Mouse (Mus musculus): ENCODE data around the gene Atp5b. TPM values are rescaled to one million over a fixed set of nuclear protein-coding genes. Genes with fewer than 3 reads are reported as not detected.
A peak's percentile ranks its signal among the peaks of the same experiment; 100 is the strongest.
"Not testable (repeated sequence)": the region's sequence is repeated elsewhere in the genome, so short reads cannot be mapped to it uniquely, and the experiment has no call there.

The Atp5b gene
- polyA plus RNA-seq, 1 experiment: 1,632 TPM

DNA sequence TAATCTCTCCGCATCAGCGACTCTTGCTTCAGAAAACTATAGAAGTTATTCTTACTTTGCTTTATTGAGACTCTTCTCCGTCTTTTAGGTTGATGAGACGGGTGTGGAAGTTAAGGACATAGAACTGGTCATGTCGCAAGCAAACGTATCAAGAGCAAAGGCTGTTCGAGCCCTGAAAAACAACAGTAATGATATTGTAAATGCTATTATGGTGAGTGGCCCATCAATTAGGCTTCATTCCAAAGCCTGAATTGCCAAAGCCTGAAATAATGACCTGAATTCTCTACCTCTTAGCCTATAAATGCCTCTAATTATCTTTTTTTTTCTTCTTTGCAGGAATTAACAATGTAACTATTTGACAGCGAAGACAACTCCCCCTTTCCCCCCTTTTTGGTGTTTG is 34.9 kb upstream of the Atp5b start:
- 96% methylated on average over 8 of the region's 8 CpGs for WGBS
- peaks cover 2% of the 10 kb centered on the region; the same call in 1 of the 2 replicates for H3K4me1 ChIP-seq (ENCODE audit: control insufficient read depth, insufficient read depth, low read length)
- TF ChIP-seq CTCF (IDR thresholded peaks at IDR 0.05; ENCODE audit: insufficient read depth, low read length) (no peak), POLR2A (IDR thresholded peaks at IDR 0.05; ENCODE audit: borderline replicate concordance, extremely low read depth, low read depth, low read length) (no peak)
- DNase-seq: no peak
- no peak overlapping the region for H3K4me3 ChIP-seq (replicated peaks; ENCODE audit: extremely low read depth, low read depth, low read length)

DNA sequence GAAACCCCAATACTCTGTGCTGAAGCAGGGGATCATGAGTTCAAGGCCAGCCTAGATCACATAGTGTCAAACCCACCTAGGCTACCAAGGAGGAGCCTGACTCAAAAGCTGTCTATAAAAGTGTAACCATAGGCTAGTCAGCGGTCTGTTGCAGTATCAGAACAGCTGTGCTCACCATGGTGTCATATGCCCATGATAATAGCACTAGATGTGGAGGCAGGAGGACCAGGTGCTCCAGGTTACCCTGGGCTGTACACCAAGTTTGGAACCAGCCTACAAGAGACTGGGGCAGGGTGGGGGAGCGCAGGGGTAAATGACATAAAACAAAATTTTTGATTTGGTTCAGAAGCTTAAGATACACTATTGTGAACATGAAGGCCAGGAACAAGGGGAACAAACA is 33.3 kb upstream of the Atp5b start:
- TF ChIP-seq POLR2A (IDR thresholded peaks at IDR 0.05; ENCODE audit: borderline replicate concordance, extremely low read depth, low read depth, low read length) (no peak), CTCF (IDR thresholded peaks at IDR 0.05; ENCODE audit: insufficient read depth, low read length) (no peak)
- DNase-seq: no peak
- whole genome bisulfite sequencing: 95% methylated on average over 2 of the region's 2 CpGs
- H3K4me3 ChIP-seq (replicated peaks; ENCODE audit: extremely low read depth, low read depth, low read length): no peak overlapping the region
- peaks cover 2% of the 10 kb centered on the region; the same call in 1 of the 2 replicates for H3K4me1 ChIP-seq (ENCODE audit: control insufficient read depth, insufficient read depth, low read length)

DNA sequence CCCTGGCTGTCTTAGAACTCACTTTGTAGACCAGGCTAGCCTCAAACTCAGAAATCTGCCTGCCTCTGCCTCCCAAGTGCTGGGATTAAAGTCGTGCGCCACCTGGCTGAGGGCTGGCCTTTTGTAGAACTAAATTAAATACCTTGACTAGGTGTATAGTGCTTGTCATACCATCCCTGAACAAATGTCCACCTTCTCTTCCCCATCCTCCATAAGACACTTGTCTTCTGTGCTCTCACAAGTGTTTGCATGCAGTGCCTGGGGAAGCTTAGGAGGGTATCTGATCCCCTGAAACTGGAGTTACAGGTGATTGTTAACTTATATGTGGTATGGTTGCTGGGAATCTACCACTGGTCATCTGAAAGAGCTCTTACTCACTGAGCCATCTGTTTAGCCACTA is 32.7 kb upstream of the Atp5b start:
- 87% methylated on average over 2 of the region's 2 CpGs for WGBS
- DNase-seq: no peak

DNA sequence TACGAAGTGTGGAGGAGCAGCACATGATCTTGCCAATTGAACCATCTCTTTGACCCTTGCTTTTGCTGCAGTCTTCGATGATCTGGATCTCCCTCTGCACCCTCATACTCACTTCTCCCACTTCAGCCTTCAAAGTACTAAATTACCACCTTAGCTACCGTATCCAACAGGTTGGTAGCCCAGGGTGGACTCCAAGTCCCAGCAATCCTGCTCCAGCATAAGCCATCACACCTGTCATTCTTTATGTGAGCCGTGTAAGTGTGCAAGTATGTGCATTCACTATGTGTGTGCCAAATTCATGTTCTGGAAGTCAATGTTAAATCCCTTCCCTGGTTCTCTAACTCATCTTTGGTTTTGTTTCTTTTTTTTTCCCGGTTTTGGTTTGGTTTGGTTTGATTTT is 31.5 kb upstream of the Atp5b start:
- DNase-seq: no peak
- WGBS: 96% methylated on average over 5 of the region's 5 CpGs
- Histone ChIP-seq H3K4me3 (replicated peaks; ENCODE audit: extremely low read depth, low read depth, low read length) (no peak overlapping the region), H3K4me1 (ENCODE audit: control insufficient read depth, insufficient read depth, low read length) (no peaks in the 10 kb centered on the region)
- no peak for TF ChIP-seq CTCF (IDR thresholded peaks at IDR 0.05; ENCODE audit: insufficient read depth, low read length)
- TF ChIP-seq POLR2A (IDR thresholded peaks at IDR 0.05; ENCODE audit: borderline replicate concordance, extremely low read depth, low read depth, low read length): no peak

More for the DNA sequence above, 32.7 kb upstream of the Atp5b start:
- TF ChIP-seq POLR2A (IDR thresholded peaks at IDR 0.05; ENCODE audit: borderline replicate concordance, extremely low read depth, low read depth, low read length) (no peak), CTCF (IDR thresholded peaks at IDR 0.05; ENCODE audit: insufficient read depth, low read length) (no peak)
- Histone ChIP-seq H3K4me3 (replicated peaks; ENCODE audit: extremely low read depth, low read depth, low read length) (no peak overlapping the region), H3K4me1 (ENCODE audit: control insufficient read depth, insufficient read depth, low read length) (no peaks in the 10 kb centered on the region)

DNA sequence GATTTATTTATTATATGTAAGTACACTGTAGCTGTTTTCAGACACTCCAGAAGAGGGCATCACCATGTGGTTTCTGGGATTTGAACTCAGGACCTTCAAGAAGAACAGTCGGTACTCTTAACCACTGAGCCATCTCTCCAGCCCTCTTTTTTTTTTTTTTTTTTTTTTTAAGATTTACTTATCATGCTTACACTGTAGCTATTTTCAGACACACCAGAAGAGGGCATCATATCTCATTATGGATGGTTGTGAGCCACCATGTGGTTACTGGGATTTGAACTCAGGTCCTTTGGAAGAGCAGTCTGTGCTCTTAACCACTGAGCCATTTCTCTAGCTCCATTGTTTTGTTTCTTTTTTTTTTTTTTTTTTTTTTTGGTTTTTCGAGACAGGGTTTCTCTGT is 30.9 kb upstream of the Atp5b start:
- not testable (repeated sequence) for DNase-seq; H3K4me3 ChIP-seq (replicated peaks; ENCODE audit: extremely low read depth, low read depth, low read length); H3K4me1 ChIP-seq (ENCODE audit: control insufficient read depth, insufficient read depth, low read length)
- WGBS: 87% methylated on average over 1 of the region's 2 CpGs

DNA sequence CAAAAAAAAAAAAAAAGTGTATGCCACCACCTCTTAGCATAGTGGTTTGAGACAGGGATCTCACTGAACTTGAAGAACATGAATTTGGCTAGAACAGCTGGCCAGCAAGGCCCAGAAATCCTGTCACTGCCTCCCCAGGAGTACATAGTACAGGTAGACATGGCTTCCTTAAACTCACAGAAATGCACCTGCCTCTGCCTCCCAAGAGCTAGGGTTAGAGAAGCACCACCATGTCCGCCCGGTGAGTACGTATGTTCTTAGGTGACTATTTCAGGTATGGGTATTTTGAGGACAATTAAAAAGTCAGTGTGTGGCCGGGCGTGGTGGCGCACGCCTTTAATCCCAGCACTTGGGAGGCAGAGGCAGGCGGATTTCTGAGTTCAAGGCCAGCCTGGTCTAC is 30.1 kb upstream of the Atp5b start:
- 95% methylated on average over 8 of the region's 8 CpGs for WGBS
- no peak overlapping the region for H3K4me3 ChIP-seq (replicated peaks; ENCODE audit: extremely low read depth, low read depth, low read length)
- no peak for DNase-seq
- TF ChIP-seq CTCF (IDR thresholded peaks at IDR 0.05; ENCODE audit: insufficient read depth, low read length) (no peak), POLR2A (IDR thresholded peaks at IDR 0.05; ENCODE audit: borderline replicate concordance, extremely low read depth, low read depth, low read length) (no peak)
- H3K4me1 ChIP-seq (ENCODE audit: control insufficient read depth, insufficient read depth, low read length): peaks cover 3% of the 10 kb centered on the region

DNA sequence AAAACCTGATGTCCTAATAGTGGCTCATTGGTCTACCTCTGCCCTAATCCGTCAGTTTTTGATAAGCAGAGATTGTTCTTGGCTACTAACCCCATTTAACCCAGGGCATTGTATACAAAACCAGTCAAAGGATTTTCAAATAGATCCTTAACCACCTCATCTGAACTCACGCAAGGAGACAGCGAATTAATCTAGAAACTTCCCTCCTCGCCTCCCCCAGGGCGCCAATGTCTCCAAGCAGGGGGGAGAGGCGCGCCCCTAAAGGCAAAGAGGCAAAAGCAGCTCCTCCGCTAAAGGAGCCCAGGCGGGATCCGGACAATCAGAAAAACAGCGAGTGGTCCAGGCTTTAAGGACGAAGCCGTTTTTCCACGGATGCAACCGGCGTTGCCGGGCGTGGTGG is 24.9 kb upstream of the Atp5b start:
- peak overlapping the region; percentile 95 for H3K4me3 ChIP-seq (replicated peaks; ENCODE audit: extremely low read depth, low read depth, low read length)
- DNase-seq: no peak
- TF ChIP-seq CTCF (IDR thresholded peaks at IDR 0.05; ENCODE audit: insufficient read depth, low read length): no peak
- TF ChIP-seq POLR2A (IDR thresholded peaks at IDR 0.05; ENCODE audit: borderline replicate concordance, extremely low read depth, low read depth, low read length): no peak
- WGBS: under 1% methylated on average over 18 of the region's 18 CpGs
- peaks cover 12% of the 10 kb centered on the region for H3K4me1 ChIP-seq (ENCODE audit: control insufficient read depth, insufficient read depth, low read length)

DNA sequence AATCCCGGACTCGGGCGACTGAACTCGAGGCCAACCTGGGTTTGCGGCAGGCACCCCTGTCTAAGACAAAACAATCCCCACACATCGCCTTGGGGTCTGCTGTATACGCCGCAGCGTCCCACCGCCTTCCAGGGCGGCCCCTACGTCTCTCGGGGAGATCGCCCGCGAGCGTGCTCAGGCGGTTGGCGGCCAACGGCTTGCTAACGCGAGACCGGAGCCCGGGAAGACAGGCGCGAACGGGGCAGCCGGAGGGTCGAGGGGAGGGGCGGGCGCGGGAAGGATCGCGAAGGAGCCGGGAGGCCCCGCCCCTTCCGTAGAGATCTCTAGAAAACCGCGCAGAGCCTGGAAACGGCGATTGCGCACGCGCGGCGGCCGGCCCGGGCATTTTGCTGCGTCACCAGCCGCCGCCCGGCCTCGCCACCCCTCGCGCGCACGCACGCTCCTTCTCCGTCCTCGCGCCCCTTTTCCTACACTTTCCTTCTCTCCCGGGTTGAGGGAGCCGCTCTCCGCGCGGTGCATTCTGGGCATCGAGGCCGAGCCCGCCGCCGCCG is 24.4 kb upstream of the Atp5b start, which contains the start of gene Ptges3:
Gene Ptges3, plus strand, starts transcription at position 354 of the 551 bp plus-strand sequence.
- WGBS: under 1% methylated on average over 72 of the region's 72 CpGs
- peak; percentile 94 for DNase-seq
- peak within 1 kb of the TSS; percentile 95 for H3K4me3 ChIP-seq (replicated peaks; ENCODE audit: extremely low read depth, low read depth, low read length)
- peak; percentile 69; the same call in 1 of the 2 replicates for TF ChIP-seq POLR2A (IDR thresholded peaks at IDR 0.05; ENCODE audit: borderline replicate concordance, extremely low read depth, low read depth, low read length)
- no peak for TF ChIP-seq CTCF (IDR thresholded peaks at IDR 0.05; ENCODE audit: insufficient read depth, low read length)
- peaks cover 12% of the 10 kb centered on the region for H3K4me1 ChIP-seq (ENCODE audit: control insufficient read depth, insufficient read depth, low read length)

DNA sequence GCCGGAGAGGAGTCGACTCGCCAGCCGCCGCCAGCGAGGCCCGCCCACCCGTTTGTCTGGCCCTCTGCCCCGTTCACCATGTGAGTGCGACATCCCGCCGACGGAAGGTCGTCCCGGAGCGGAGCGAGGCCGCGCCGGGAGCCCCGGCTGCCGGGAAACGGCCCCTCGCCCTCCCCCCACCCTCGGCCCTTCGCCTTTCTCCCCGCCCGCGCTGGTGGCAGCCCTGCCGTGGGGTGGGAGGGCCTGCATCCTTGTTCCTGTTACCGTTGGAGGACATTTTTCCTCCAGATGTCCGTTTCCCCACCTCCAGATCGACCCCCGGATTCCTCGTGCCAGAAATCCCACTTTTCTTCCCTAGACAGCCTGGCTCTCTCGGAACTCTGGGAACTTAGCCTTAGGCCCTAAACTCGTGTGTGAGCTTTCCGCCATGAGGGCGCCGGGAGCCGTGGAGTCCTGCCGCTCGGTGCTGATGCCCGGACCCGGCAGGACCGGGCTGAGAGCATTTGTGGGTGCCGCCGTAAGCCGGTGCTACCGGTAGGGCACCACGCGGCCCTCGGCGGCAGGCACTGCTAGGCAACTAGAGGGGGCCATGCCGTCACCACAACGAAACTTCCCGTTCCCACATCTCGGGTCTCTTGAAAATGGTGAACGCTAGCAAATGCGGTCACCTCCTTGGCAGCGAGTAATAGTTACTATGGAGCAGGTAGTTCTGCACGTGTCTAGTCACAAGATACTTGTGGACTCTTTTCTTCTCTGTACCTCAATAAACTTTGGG is 23.7 kb upstream of the Atp5b start:
- peak; percentile 56 for DNase-seq
- Histone ChIP-seq H3K4me3 (replicated peaks; ENCODE audit: extremely low read depth, low read depth, low read length) (peak overlapping the region; percentile 90), H3K4me1 (ENCODE audit: control insufficient read depth, insufficient read depth, low read length) (peaks cover 12% of the 10 kb centered on the region)
- WGBS: under 1% methylated on average over 62 of the region's 62 CpGs
- TF ChIP-seq POLR2A (IDR thresholded peaks at IDR 0.05; ENCODE audit: borderline replicate concordance, extremely low read depth, low read depth, low read length) (no peak), CTCF (IDR thresholded peaks at IDR 0.05; ENCODE audit: insufficient read depth, low read length) (no peak)

DNA sequence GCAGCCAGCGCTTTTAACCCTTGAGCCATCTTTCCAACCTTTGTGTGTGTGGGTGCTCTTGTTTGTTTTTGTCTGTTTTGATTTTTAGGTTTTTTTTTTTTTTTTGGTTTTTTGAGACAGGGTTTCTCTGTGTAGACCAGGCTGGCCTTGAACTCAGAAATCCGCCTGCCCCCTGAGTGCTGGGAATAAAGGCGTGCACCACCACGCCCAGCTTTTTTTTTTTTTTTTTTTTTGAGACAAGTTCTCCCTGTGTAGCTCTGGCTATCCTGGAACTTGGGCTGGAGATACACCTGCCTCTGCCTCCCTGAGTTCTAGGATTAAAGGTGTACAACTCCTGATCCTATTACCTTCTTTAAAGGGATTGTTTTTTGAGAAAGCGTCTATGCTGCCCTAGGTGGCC is 22.0 kb upstream of the Atp5b start:
- WGBS: 66% methylated on average over 5 of the region's 5 CpGs
- no peak overlapping the region for H3K4me3 ChIP-seq (replicated peaks; ENCODE audit: extremely low read depth, low read depth, low read length)
- peaks cover 16% of the 10 kb centered on the region for H3K4me1 ChIP-seq (ENCODE audit: control insufficient read depth, insufficient read depth, low read length)
- TF ChIP-seq CTCF (IDR thresholded peaks at IDR 0.05; ENCODE audit: insufficient read depth, low read length) (no peak), POLR2A (IDR thresholded peaks at IDR 0.05; ENCODE audit: borderline replicate concordance, extremely low read depth, low read depth, low read length) (no peak)
- DNase-seq: no peak

All from lung, adult 2 months (tissue).